Mouse (Mus musculus): ENCODE results near the gene Llgl2. TPM values are rescaled to one million over a fixed set of nuclear protein-coding genes. Genes with fewer than 3 reads are reported as not detected.
A peak's percentile ranks its signal among the peaks of the same experiment; 100 is the strongest.

The Llgl2 gene
- polyA plus RNA-seq, 1 experiment: 268 TPM

- TF ChIP-seq CTCF (IDR thresholded peaks at IDR 0.05; ENCODE audit: extremely low read depth, insufficient read length, insufficient replicate concordance, low read depth, low read length) (no peak), POLR2A (IDR thresholded peaks at IDR 0.05; ENCODE audit: low read depth, low read length) (no peak)
- Histone ChIP-seq H3K36me3 (ENCODE audit: control insufficient read depth, insufficient read depth, low read length) (peaks cover 2% of the 10 kb centered on the region; the same call in 1 of the 2 replicates), H3K4me3 (ENCODE audit: low read depth, low read length) (no peak overlapping the region), H3K4me1 (ENCODE audit: control insufficient read depth, insufficient read depth, insufficient read length, low read length) (peaks cover 34% of the 10 kb centered on the region), H3K27me3 (ENCODE audit: control insufficient read depth, insufficient read depth, low read length) (no peaks in the 10 kb centered on the region), H3K27ac (ENCODE audit: insufficient read depth, low read depth, low read length) (peak overlapping the region; percentile 64)
- 57% methylated on average over 8 of the region's 8 CpGs for WGBS
These were observed 80.5 kb downstream of the Llgl2 start for GRCm38 (mm10) chr11:115904231-115904955.

Other genes with a start within 250 kb of the Llgl2 start
- gene Mrps7, start 220.1 kb upstream of the Llgl2 start, polyA plus RNA-seq (2012; rRNA removed): 11.8 and 13.3 TPM in 2 replicates
- gene Gga3, start 220.0 kb upstream of the Llgl2 start, polyA plus RNA-seq (2012; rRNA removed): 12.6 and 14.7 TPM in 2 replicates
- 49.4 and 108 TPM in 2 replicates for gene Mif4gd, start 211.1 kb upstream of the Llgl2 start, polyA plus RNA-seq (2012; rRNA removed)
- 11.3 and 19.6 TPM in 2 replicates for gene Slc25a19, start 195.8 kb upstream of the Llgl2 start, polyA plus RNA-seq (2012; rRNA removed)
- gene Grb2, start 115.5 kb upstream of the Llgl2 start, polyA plus RNA-seq (2012; rRNA removed): 13.0 and 34.8 TPM in 2 replicates
- gene Tmem94, start 58.6 kb upstream of the Llgl2 start, polyA plus RNA-seq (2012; rRNA removed): 48.2 and 132 TPM in 2 replicates
- 26.1 and 52.6 TPM in 2 replicates for gene Caskin2, start 10.4 kb upstream of the Llgl2 start, polyA plus RNA-seq (2012; rRNA removed)
- gene Tsen54, start 9.3 kb upstream of the Llgl2 start, polyA plus RNA-seq (2012; rRNA removed): 24.3 and 40.8 TPM in 2 replicates
- gene Myo15b, start 34.4 kb downstream of the Llgl2 start, polyA plus RNA-seq (2012; rRNA removed): 539 and 1,655 TPM in 2 replicates
- gene Smim5, start 75.9 kb downstream of the Llgl2 start, polyA plus RNA-seq (2012; rRNA removed): 0.72 and 2.2 TPM in 2 replicates
- 8.8 and 9.7 TPM in 2 replicates for gene Smim6, start 88.0 kb downstream of the Llgl2 start, polyA plus RNA-seq (2012; rRNA removed)
- 15.2 and 27.1 TPM in 2 replicates for gene Sap30bp, start 109.2 kb downstream of the Llgl2 start, polyA plus RNA-seq (2012; rRNA removed)
- 5.8 and 9.2 TPM in 2 replicates for gene Recql5, start 109.4 kb downstream of the Llgl2 start, polyA plus RNA-seq (2012; rRNA removed)
- gene Itgb4, start 150.7 kb downstream of the Llgl2 start, polyA plus RNA-seq (2012; rRNA removed): 53.2 and 133 TPM in 2 replicates
- gene Galk1, start 188.7 kb downstream of the Llgl2 start, polyA plus RNA-seq (2012; rRNA removed): 39.5 and 53.3 TPM in 2 replicates
- 48.6 and 118 TPM in 2 replicates for gene H3f3b, start 203.9 kb downstream of the Llgl2 start, polyA plus RNA-seq (2012; rRNA removed)
- 10.4 and 21.5 TPM in 2 replicates for gene Unk, start 206.3 kb downstream of the Llgl2 start, polyA plus RNA-seq (2012; rRNA removed)